Mouse (Mus musculus) spleen, postnatal 14 days (tissue): ENCODE measurements around the gene Macc1.
"Not testable (repeated sequence)": the region's sequence is repeated elsewhere in the genome, so short reads cannot be mapped to it uniquely, and the experiment has no call there.

Experiments
- DNase-seq, 2 experiments: peaks; one replicate each; pipeline ENCODE4 v3.0.0; 2021 to 2022; ENCODE audit warnings: low spot score in 2 of 2

The Macc1 gene

GRCm38 (mm10) chr12:119313970-119314369 is at the start of gene Macc1:
Gene Macc1, plus strand, starts transcription at chr12:119314270.
- no peak for DNase-seq

GRCm38 (mm10) chr12:119264506-119264905 is 49.6 kb upstream of the Macc1 start:
- DNase-seq, result no peak

GRCm38 (mm10) chr12:119268723-119269122 is 45.3 kb upstream of the Macc1 start:
- DNase-seq, result no peak

GRCm38 (mm10) chr12:119270036-119270435 is 44.0 kb upstream of the Macc1 start:
- no peak for DNase-seq

DNA sequence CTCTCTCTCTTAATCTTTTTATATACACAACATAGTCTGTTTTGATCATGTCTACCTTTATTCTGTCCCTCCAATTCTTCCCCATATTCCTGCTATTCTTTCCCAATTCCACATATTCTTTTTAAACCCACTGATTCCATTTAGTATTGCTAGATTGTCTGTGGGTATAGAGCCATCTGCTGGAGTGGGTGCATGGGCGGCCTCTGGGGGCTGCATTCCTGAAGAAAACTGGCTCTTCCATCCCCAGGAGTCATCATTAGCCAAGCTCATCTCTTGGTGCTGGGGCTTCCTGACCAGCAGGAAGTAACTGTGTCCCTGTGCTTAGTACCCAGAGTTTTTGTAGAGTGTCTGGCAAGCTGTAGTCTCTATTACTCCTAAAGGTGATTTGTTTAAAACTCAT is 42.1 kb upstream of the Macc1 start:
- no peak for DNase-seq

- no peak for DNase-seq
Observed at GRCm38 (mm10) chr12:119273605-119274004, 40.5 kb upstream of the Macc1 start.

DNA sequence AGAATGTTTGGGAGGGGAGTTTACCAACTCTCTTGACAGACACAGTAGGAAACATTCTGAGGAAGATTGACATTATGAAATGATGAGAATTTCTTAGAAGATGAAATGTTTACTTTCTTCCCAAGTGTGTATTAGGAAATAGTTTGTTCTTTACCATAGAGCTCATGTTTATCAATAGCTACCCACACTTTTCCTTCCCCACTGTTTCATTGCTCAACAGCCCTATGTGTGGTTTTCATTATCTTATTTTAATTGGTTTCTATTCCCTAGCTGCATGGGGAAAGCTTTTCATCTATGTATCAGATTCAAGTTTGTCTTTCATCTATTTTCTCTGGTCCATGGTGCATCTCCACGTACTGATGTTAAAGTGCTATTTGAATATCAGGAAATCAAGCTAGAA is 37.8 kb upstream of the Macc1 start:
- no peak for DNase-seq

DNA sequence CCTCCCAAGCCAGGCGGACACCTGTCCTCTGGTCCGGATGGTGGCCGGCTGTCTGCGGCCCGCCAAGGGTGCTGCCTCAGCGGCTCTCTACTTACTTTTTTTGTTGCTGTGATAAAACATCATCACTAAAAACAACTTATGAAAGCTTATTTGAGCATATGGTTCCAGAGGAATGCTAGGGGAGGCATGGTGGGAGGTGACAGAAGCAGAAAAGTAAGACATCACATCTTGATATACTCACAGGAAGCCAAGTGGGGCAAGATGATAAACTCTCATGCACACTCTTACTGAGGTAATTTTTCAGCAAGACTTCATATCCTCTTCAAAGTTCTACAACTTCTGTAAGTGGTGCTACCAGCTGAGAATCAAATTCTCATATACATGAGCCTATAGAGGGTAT is 22.5 kb upstream of the Macc1 start:
- DNase-seq, result no peak

DNA sequence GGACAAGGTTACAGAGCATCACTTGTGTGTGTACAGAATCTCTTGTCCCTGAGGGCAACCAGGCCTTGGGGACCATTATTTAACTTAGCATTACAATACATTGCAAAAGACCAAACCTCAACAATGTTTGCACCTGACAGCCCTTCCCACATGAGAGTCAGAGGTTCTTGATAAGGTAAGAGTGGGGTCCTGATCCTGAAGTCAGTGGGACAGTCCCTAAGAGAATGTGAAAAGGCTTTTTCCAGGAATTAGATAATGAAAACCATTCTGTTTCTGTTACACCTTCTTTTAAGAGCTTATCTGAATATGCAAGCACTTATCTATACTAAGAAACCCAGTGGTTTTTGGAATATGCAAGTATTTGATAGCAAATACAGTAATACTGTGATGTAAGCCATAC is 10.5 kb upstream of the Macc1 start:
- DNase-seq, result no peak

GRCm38 (mm10) chr12:119313014-119313763 is 881 bp upstream of the Macc1 start:
- DNase-seq, result no peak

- DNase-seq, result no peak
Observed at GRCm38 (mm10) chr12:119318799-119319198, 4.7 kb downstream of the Macc1 start.

DNA sequence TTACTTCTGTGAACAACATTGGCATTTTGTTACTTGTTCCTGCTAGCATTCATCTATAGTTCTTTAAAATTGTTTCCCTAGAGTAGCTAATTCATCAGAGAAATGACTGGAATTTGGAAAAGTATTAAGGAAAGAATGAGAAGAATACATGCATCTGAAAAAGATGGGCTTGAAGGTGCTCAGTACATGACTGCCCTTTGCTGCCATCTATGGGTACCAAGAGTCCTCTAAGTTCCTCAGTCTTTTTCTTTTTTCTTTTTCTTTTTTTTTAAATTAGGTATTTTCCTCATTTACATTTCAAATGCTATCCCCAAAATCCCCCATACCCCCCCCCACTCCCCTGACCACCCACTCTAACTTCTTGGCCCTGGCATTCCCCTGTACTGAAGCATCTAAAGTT is 11.3 kb downstream of the Macc1 start:
- no peak for DNase-seq

- no peak for DNase-seq
Observed at GRCm38 (mm10) chr12:119330644-119331043, 16.6 kb downstream of the Macc1 start.

DNA sequence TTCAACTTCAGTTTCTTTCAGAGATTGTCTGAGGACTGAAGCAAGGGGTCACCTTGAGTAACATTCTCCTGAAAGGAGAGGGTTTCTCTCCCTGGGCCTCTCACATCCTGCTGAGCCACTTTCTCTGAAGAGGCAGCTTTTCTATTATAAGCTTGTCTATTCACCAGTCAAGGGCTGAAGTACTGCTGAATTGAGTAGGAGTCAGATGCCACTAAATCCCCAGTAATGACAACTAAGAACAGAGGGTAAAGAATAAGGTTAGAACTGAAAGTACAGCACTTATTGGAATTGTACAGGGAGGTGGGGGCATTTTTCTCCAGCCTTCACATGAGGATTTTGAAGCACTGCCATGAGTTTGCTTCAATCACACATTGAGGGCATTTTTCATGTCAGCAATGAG is 19.3 kb downstream of the Macc1 start:
- DNase-seq, result no peak

DNA sequence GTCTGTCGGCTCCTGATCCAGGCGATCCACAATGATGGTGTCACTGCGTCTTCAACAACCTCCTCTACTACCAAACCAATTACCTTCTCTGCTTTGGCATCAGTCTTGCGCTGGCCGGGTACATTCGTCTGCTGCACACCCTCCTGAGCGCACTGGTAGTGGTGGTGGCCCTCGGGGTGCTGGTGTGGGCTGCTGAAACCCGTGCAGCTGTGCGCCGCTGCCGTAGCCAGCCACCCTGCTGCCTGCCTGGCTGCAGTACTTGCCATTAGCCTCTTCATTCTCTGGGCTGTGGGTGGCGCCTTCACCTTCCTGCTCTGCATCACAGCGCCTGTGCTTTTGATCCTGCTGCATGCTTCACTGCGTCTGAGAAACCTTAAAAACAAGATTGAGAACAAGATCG is 38.5 kb downstream of the Macc1 start:
- not testable (repeated sequence) for DNase-seq

- no peak for DNase-seq
Observed at GRCm38 (mm10) chr12:119357418-119358241, 43.6 kb downstream of the Macc1 start.

DNA sequence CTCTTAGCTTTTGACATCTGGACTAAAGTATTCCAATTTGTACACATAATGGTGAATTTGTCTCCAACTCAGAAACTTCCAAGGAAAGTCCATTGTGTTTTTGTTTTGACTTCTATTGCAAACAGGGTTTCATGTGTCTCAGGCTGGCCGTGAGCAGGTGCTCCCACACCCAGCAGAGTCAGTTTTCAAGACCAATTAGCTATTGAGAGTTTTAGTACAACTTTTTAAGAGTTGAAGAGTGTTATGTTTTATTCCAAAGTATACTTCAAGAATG is 44.1 kb downstream of the Macc1 start:
- no peak for DNase-seq

GRCm38 (mm10) chr12:119365041-119365440 is 51.0 kb downstream of the Macc1 start:
- DNase-seq, result no peak

GRCm38 (mm10) chr12:119369832-119370231 is 55.8 kb downstream of the Macc1 start:
- no peak for DNase-seq

GRCm38 (mm10) chr12:119372359-119372758 is 58.3 kb downstream of the Macc1 start:
- DNase-seq, result no peak

GRCm38 (mm10) chr12:119376879-119377278 is 62.8 kb downstream of the Macc1 start:
- DNase-seq, result no peak

- no peak for DNase-seq
Observed at GRCm38 (mm10) chr12:119381839-119382238, 67.8 kb downstream of the Macc1 start.

DNA sequence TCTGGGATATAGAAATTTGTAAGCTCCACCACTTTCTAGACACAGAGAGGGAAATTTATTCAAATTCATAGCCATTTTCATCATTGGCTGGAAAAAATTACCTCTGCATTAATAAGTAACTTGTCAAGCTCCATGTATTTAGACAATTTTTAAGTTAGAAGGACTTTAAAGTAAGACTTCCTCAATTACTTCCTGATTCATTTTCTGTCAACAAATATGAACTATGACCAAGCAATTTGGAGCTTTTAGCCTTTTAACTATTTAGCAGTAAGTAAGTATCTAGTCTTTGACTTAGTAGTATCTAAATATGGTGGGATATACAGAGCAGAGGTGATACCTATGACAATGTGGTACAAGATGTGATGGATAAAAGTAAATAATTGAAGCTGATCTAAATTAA is 72.2 kb downstream of the Macc1 start:
- no peak for DNase-seq
